Mouse (Mus musculus) brain, embryonic 14.5 days (tissue): ENCODE measurements at regions not wholly inside any gene's neighbourhood (a gene's known extent, or its start where the extent isn't known, plus 50 kb on each side); places are given as distances from the start of the nearest gene placed in this dataset.

ENCODE experiments used
- CTCF ChIP-seq: fragments of 200-500 bp; IDR thresholded peaks from 2 replicates; pipeline ENCODE4 v1.5.1; 2012; ENCODE audit warnings: inconsistent platforms, mild to moderate bottlenecking, moderate library complexity, borderline replicate concordance; ENCODE audit not compliant: insufficient read depth, insufficient read length; ENCODE audit errors: extremely low read depth
- POLR2A ChIP-seq: fragments of 200-500 bp; IDR thresholded peaks from 2 replicates; pipeline ENCODE4 v1.6.1; 2012; ENCODE audit warnings: mild to moderate bottlenecking, inconsistent platforms, borderline replicate concordance; ENCODE audit not compliant: poor library complexity, insufficient read depth, insufficient read length, severe bottlenecking; ENCODE audit errors: extremely low read depth

DNA sequence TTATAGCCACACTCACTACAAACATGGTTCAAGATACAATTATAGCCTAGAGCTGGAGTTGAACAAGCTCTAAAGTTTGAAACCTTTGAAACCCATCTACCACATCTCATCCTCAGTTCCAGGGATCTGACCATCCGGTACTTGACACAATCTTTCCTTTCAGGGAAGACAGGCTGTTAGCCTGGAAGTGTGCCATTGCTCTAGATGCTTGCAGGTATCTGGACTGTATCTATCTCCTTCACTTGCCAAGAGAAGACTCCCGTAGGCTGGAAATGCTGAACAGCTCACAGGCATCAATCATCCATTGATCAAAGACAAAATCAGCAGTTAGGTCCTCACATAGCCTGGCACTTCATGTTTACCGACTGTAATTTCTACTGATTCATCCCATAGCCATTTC, 117.5 kb upstream of the Arpp21 start:
- no peak for TF ChIP-seq POLR2A
- no peak for TF ChIP-seq CTCF
